Mouse (Mus musculus): Measurements from ENCODE around the gene H2al1e.
"Not testable (repeated sequence)": the region's sequence is repeated elsewhere in the genome, so short reads cannot be mapped to it uniquely, and the experiment has no call there.

Gene H2al1e

DNA sequence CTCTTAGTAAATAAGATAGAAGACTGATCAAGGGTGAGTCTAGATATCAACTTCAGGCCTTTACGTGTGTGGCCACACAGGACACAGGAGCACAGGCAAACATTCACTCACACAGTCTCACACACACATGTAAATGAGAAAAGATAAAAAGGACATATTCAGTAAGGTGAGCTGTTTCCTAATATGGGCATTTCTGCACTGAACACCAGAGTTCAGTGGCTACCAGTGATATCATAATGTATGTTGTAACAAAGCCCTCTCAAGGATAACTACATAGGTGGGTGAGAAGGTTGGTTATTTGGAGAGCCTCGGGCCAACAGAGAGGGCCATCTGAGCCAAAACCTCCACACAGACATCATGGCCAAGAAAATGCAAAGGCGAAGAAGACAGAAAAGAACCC is at the start of gene H2al1e:
H2al1e (plus strand) TSS at position 301 of the 400 bp plus-strand sequence.
- not testable (repeated sequence) for DNase-seq

GRCm38 (mm10) chrX:11264918-11265317 is 46.8 kb upstream of the H2al1e start:
- no peak for DNase-seq

- DNase-seq = no peak
Observed at GRCm38 (mm10) chrX:11267791-11268190, 43.9 kb upstream of the H2al1e start.

GRCm38 (mm10) chrX:11269074-11269473 is 42.7 kb upstream of the H2al1e start:
- no peak for DNase-seq

DNA sequence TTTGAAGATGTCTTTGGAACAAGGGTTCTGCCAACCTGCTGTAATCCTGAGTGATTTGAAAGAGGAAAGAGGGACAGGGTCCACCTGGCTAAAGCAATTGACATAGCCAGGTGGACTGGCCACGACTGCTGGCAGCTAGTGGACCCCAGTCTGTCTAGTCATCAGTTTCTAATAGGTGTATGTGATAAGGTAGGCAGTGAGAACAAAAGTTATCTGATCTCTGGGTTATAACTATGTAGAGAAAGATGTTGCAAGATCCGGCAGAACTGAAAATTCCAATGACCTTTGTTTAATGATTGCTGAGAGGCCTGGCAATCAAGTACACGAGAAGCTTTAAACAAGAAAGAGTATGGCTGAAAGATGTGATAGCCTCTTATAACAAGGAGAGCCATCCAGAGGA is 38.5 kb upstream of the H2al1e start:
- no peak for DNase-seq

- no peak for DNase-seq
Observed at GRCm38 (mm10) chrX:11277083-11277482, 34.7 kb upstream of the H2al1e start.

GRCm38 (mm10) chrX:11280741-11281140 is 31.0 kb upstream of the H2al1e start:
- no peak for DNase-seq

DNA sequence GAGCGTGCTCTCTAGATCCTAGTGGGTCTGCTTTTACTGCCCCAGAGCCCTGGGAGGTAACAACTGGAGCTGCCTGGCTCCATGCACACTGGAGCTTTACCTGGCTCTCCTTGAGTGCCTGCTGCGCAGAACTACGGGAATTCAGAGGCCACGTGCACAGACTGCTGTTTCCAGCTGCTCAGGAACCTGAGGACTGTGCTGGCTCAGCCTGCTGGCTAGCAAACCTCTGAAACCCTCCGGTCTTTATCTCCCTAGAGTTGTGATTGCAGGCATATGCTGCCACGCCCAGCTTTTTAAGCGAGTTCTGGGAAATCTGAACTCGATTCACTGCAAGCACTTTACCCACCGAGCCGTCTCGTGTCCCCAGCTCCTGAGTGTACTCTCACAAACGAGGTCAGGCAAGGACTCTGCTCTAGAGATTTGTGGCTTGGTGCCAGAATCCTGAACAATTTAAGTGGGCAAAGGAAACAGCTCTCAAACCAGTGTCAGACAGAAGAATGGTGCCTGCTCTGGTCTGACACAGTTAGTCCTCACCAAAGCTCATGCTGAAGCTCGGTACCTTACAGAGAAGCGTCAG is 23.3 kb upstream of the H2al1e start:
- peak; percentile 61 for DNase-seq

DNA sequence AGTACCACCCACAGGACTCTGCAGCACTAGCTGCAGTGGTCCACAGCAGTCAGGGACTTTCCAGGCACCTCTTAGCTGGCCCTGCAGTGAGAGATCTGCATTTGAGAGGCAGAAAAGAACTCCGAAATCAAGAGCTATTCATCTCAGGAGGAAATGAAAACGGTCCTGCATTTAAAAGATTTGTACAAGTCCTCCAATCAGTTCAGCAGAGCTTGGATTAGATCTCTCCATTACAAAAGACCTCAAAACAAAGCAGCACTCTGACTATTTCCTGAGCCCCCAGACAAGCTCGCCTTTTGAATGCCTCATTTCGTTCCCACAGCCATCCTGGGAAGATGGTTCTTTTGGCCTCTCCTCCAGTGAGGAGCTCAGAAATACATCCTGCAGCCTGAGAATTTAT is 22.5 kb upstream of the H2al1e start:
- DNase-seq = no peak

GRCm38 (mm10) chrX:11298957-11299356 is 12.8 kb upstream of the H2al1e start, which contains the start of gene H2al1a:
Gene H2al1a (plus strand): TSS chrX:11299257.
- not testable (repeated sequence) for DNase-seq

GRCm38 (mm10) chrX:11302132-11302531 is 9.6 kb upstream of the H2al1e start, which contains the start of gene H2al1b:
Gene H2al1b (plus strand): TSS chrX:11302432.
- not testable (repeated sequence) for DNase-seq

GRCm38 (mm10) chrX:11305355-11305754 is 6.4 kb upstream of the H2al1e start, which contains the start of gene H2al1c:
Gene H2al1c (plus strand): TSS chrX:11305655.
- DNase-seq = not testable (repeated sequence)

DNA sequence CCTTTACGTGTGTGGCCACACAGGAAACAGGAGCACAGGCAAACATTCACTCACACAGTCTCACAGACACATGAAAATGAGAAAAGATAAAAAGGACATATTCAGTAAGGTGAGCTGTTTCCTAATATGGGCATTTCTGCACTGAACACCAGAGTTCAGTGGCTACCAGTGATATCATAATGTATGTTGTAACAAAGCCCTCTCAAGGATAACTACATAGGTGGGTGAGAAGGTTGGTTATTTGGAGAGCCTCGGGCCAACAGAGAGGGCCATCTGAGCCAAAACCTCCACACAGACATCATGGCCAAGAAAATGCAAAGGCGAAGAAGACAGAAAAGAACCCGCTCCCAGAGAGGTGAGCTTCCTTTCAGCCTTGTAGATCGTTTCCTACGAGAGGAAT is 3.2 kb upstream of the H2al1e start, which contains the start of gene H2al1d:
H2al1d (plus strand) TSS at position 301 of the 400 bp plus-strand sequence.
- not testable (repeated sequence) for DNase-seq

DNA sequence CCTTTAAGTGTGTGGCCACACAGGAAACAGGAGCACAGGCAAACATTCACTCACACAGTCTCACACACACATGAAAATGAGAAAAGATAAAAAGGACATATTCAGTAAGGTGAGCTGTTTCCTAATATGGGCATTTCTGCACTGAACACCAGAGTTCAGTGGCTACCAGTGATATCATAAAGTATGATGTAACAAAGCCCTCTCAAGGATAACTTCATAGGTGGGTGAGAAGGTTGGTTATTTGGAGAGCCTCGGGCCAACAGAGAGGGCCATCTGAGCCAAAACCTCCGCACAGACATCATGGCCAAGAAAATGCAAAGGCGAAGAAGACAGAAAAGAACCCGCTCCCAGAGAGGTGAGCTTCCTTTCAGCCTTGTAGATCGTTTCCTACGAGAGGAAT is 3.1 kb downstream of the H2al1e start, which contains the start of gene H2al1f:
H2al1f (plus strand) TSS at position 301 of the 400 bp plus-strand sequence.
- DNase-seq = not testable (repeated sequence)

GRCm38 (mm10) chrX:11317956-11318355 is 6.2 kb downstream of the H2al1e start, which contains the start of gene H2al1g:
Gene H2al1g (plus strand): TSS chrX:11318256.
- not testable (repeated sequence) for DNase-seq

GRCm38 (mm10) chrX:11321192-11321591 is 9.5 kb downstream of the H2al1e start, which contains the start of gene H2al1h:
Gene H2al1h (plus strand): TSS chrX:11321492.
- not testable (repeated sequence) for DNase-seq

DNA sequence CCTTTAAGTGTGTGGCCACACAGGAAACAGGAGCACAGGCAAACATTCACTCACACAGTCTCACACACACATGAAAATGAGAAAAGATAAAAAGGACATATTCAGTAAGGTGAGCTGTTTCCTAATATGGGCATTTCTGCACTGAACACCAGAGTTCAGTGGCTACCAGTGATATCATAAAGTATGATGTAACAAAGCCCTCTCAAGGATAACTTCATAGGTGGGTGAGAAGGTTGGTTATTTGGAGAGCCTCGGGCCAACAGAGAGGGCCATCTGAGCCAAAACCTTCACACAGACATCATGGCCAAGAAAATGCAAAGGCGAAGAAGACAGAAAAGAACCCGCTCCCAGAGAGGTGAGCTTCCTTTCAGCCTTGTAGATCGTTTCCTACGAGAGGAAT is 12.6 kb downstream of the H2al1e start, which contains the start of gene H2al1i:
H2al1i (plus strand) TSS at position 301 of the 400 bp plus-strand sequence.
- DNase-seq = not testable (repeated sequence)

DNA sequence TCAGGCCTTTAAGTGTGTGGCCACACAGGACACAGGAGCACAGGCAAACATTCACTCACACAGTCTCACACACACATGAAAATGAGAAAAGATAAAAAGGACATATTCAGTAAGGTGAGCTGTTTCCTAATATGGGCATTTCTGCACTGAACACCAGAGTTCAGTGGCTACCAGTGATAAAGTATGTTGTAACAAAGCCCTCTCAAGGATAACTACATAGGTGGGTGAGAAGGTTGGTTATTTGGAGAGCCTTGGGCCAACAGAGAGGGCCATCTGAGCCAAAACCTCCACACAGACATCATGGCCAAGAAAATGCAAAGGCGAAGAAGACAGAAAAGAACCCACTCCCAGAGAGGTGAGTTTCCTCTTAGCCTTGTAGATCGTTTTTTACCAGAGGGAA is 15.8 kb downstream of the H2al1e start, which contains the start of gene H2al1j:
H2al1j (plus strand) TSS at position 301 of the 400 bp plus-strand sequence.
- not testable (repeated sequence) for DNase-seq

DNA sequence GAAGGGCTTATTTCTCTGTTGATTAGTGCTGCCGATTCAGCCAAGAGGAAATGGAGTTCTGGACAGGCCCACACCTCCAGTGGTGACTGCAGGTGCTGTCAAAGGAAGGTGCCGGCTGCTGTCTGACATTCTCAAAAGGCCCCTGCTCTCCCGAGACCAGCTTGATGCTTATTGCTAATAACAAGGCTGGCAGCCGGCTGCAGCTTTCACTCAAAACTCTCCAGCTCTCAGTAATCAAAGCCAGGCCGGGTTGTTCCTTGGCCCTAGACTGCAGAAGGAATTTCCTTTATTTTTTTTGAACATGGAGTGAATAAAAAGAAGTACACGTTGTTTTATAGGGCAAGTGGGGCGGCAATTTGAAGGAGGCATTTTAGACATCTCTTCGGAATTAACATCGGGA is 34.0 kb downstream of the H2al1e start:
- DNase-seq = peak; percentile 8

GRCm38 (mm10) chrX:11346756-11347155 is 35.0 kb downstream of the H2al1e start:
- DNase-seq = no peak

DNA sequence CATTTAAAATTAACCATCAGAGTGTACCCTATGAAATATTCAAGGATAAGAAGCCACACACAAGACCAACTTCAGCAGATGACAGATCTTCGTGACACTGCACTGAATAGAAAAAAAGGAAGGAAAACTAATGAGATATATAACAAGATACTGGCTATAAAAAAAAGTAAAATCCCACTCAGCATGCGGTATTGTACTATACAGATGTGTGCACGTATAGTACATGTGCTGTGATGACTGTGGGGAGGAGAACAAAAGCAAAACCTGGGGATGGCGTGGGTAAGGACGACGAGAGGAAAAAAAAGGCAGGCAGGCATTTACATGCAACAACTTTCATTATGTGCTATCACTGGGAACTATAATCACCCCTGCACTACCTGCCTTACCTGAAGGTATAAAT is 49.1 kb downstream of the H2al1e start:
- DNase-seq = no peak

DNA sequence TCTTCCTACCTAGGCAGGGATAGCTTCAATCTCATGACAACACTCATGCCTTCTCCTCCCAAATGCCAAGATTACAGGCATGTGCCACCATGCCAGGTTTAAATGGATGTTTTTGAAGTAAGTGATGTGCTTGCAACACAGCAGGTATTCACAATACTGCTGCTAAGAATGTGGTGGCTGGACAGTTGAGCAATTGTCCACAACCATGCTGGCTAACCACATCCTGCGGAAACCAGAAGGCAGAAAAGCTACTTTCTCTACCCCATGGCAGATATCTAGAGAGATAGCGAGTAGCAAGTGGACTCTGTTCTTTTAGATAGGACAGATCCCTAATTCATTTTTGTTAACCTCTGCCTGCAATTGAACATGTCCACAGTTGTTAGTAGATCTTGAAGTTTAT is 49.5 kb downstream of the H2al1e start:
- DNase-seq = no peak
